Mouse (Mus musculus) stomach, postnatal 0 days (tissue): ENCODE measurements at regions not wholly inside any gene's neighbourhood (a gene's known extent, or its start where the extent isn't known, plus 50 kb on each side); places are given as distances from the start of the nearest gene placed in this dataset.

Experiments used
- CTCF ChIP-seq: IDR thresholded peaks from 2 replicates; pipeline ENCODE4 v1.5.1; 2016; ENCODE audit warnings: antibody characterized with exemption, low read depth, mild to moderate bottlenecking, moderate library complexity
- EP300 ChIP-seq: optimal IDR thresholded peaks from 2 replicates; pipeline ENCODE3; 2016; ENCODE audit warnings: antibody characterized with exemption

DNA sequence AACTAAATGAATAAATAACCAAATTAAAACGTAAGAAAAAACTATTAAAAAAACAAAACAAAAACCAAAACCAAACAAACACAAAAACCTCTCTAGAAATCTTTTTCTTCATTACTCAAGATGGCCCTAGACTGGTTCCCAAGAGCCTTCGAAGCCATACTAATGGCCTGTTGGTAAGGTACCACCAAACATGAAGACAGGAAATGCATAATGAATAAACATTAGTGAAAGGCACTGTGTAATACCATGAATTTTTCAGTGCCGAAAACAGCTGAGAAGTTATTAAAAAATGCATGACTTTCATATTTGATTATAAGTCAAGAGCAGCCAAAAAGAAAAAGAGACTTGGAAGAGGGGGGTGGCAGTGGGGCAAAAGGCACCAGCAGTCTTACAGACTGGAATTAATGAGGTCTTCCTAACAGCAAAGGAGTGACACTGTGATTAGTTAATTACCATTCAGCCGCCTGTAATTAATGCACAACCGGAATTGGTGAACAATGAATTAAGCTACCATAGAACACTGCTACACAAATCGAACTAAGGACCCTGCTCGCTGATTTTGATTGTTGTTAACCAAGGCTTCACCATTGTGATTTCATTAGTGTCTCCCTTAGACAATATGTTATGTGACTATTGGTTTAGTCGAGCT lies 55.7 kb upstream of the Vstm2b start:
- TF ChIP-seq CTCF = no peak
- TF ChIP-seq EP300 = no peak
